Mouse (Mus musculus) stomach, adult 2 months (tissue): ENCODE results near the gene Ccnb2. TPM values are rescaled to one million over a fixed set of nuclear protein-coding genes. Genes with fewer than 3 reads are reported as not detected.

Experiments used
- polyA plus RNA-seq: library from polyadenylated mRNA; depleted of rRNA; stranded (reverse); fragments of >200 nt; gene quantifications from 2 replicates; pipeline ENCODE4 v1.2.3, GENCODE M21; 2012; rRNA removed

Ccnb2 gene
- polyA plus RNA-seq, result 3.9 and 4.7 TPM in 2 replicates

GRCm38 (mm10) chr9:70421257-70422056, at the start of gene Ccnb2:
TSS of gene Ccnb2 (minus strand) at chr9:70421547.

Other genes starting within 250 kb of the Ccnb2 start
- gene Myo1e, start 214.2 kb downstream of the Ccnb2 start, polyA plus RNA-seq, result 5.0 and 6.4 TPM in 2 replicates
- gene Rnf111, start 82.2 kb upstream of the Ccnb2 start, polyA plus RNA-seq, result 15.8 and 18.7 TPM in 2 replicates
- 1.5 and 3.3 TPM in 2 replicates for gene Sltm, start 121.2 kb upstream of the Ccnb2 start, polyA plus RNA-seq
- 0.92 and 2.4 TPM in 2 replicates for gene Gm10642, start 234.7 kb upstream of the Ccnb2 start, polyA plus RNA-seq
- 3.2 and 4.2 TPM in 2 replicates for gene Mindy2, start 235.6 kb upstream of the Ccnb2 start, polyA plus RNA-seq